Mouse (Mus musculus): Measurements from ENCODE around the gene Pmel. TPM values are rescaled to one million over a fixed set of nuclear protein-coding genes. Genes with fewer than 3 reads are reported as not detected.

The Pmel gene
- polyA plus RNA-seq, 1 experiment from 2014 or later: 0.22 TPM

DNA sequence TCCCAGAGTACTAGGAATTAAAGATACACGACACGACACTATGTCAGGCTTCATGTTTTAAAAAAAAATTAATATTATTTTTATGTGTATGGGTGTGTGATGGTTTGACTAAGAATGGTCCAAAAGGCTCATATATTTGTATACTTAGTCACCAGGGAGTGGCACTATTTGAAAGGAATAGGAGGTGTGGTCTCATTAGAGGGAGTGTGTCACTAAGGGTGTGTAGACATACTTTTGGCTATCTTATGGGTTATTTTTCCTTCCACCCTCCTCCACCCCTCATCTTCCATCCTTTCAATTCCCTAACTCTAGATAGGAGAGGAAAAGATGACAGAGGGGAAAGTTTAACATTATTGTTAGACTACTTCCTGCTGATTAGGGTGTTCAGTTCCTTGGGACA lies 38.2 kb upstream of the Pmel start:
- Histone ChIP-seq H3K27ac (replicated peaks; ENCODE audit: low read depth, low read length) (no peak overlapping the region), H3K4me2 (ENCODE audit: low read length) (no peak overlapping the region), H3K27me3 (ENCODE audit: control insufficient read depth, insufficient read depth, low read length) (no peaks in the 10 kb centered on the region), H3K4me1 (ENCODE audit: control insufficient read depth, insufficient read depth, low read length) (peaks cover 11% of the 10 kb centered on the region; the same call in 1 of the 2 replicates), H3K9me3 (ENCODE audit: control insufficient read depth, low read length) (no peaks in the 10 kb centered on the region), H3K36me3 (ENCODE audit: control insufficient read depth, insufficient read depth, low read length) (no peaks in the 10 kb centered on the region), H3K4me3 (replicated peaks; ENCODE audit: low read depth, low read length) (no peak overlapping the region), H3K9ac (replicated peaks; ENCODE audit: low read length) (no peak overlapping the region)
- no peak for ATAC-seq (ENCODE audit: low FRiP score, low TSS enrichment)
- WGBS: 97% methylated on average over 2 of the region's 2 CpGs
- DNase-seq: no peak

DNA sequence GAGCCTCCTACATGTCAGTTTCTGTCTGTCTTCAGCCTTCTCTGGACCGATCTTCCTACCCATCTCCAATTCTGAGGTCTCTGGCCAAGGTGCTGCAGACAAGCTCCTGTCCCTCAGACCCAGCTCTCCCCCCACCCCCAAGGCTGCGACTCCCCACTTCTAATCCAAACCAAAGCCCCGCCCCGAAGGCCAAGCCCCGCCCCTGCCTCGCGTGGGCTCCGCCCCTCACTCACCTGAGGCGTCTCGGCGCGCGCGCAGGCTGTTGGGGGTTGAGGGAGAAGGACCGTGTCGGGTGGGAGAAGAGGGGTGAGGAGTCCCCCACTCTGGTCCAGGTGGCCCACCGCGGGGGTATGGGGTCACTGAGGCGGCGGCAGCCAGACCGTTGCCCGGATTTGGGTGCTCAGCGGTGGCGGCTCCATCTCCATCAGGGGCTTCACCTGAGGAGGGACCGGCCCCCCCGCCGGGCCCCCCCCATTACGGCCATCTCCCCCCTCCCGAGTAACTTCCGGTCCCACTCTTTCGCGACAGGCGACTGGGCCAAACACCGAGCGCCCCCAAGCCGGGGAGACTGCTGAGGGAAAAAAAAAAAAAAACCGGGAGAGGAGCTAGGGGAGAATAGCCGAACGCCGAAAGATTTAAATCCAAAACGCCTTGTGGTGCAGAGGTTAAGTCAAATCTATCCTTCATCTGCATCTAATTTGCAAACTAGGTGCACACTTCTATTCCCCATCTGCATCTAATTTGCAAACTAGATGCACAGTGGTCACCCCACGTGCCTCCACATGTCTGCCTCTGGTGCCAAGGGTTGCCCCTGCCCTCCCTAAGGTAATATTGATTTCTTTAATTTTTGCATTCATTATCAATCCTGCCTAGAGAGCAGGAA lies 35.0 kb upstream of the Pmel start:
- peak; percentile 69 for ATAC-seq (ENCODE audit: low FRiP score, low TSS enrichment)
- Histone ChIP-seq H3K36me3 (ENCODE audit: control insufficient read depth, insufficient read depth, low read length) (no peaks in the 10 kb centered on the region), H3K9me3 (ENCODE audit: control insufficient read depth, low read length) (no peaks in the 10 kb centered on the region), H3K4me3 (replicated peaks; ENCODE audit: low read depth, low read length) (peak overlapping the region; percentile 69), H3K27ac (replicated peaks; ENCODE audit: low read depth, low read length) (peak overlapping the region; percentile 76), H3K4me2 (ENCODE audit: low read length) (peak overlapping the region; percentile 68), H3K9ac (replicated peaks; ENCODE audit: low read length) (peak overlapping the region; percentile 74), H3K4me1 (ENCODE audit: control insufficient read depth, insufficient read depth, low read length) (peaks cover 15% of the 10 kb centered on the region), H3K27me3 (ENCODE audit: control insufficient read depth, insufficient read depth, low read length) (no peaks in the 10 kb centered on the region)
- under 1% methylated on average over 40 of the region's 42 CpGs for WGBS
- peak; percentile 80 for DNase-seq

DNA sequence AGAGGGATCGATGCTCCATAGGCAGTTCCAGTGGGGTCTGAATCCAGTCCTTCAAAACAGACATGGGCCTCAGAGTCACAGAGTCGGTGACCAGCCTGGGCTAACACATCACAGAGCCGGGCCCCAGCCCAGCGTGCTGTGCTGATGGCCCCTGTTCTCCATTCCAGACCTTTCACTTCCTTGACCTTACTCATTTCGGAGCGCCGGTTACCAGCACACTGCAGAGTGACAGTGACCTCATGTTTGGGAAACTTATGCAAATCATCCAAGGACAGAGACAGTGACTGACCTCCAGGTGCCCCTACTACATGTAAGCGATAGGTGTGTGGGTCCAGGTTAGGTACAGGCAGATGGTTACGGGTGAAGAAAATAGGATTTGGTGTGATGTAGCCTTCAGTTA lies 32.8 kb upstream of the Pmel start:
- peaks cover 18% of the 10 kb centered on the region for H3K4me1 ChIP-seq (ENCODE audit: control insufficient read depth, insufficient read depth, low read length)
- no peak for DNase-seq
- 96% methylated on average over 9 of the region's 9 CpGs for WGBS
- H3K9ac ChIP-seq (replicated peaks; ENCODE audit: low read length): no peak overlapping the region
- H3K4me2 ChIP-seq (ENCODE audit: low read length): no peak overlapping the region
- no peaks in the 10 kb centered on the region for H3K9me3 ChIP-seq (ENCODE audit: control insufficient read depth, low read length)
- H3K36me3 ChIP-seq (ENCODE audit: control insufficient read depth, insufficient read depth, low read length): no peaks in the 10 kb centered on the region
- H3K4me3 ChIP-seq (replicated peaks; ENCODE audit: low read depth, low read length): no peak overlapping the region
- H3K27ac ChIP-seq (replicated peaks; ENCODE audit: low read depth, low read length): no peak overlapping the region
- no peak for ATAC-seq (ENCODE audit: low FRiP score, low TSS enrichment)
- no peaks in the 10 kb centered on the region for H3K27me3 ChIP-seq (ENCODE audit: control insufficient read depth, insufficient read depth, low read length)

DNA sequence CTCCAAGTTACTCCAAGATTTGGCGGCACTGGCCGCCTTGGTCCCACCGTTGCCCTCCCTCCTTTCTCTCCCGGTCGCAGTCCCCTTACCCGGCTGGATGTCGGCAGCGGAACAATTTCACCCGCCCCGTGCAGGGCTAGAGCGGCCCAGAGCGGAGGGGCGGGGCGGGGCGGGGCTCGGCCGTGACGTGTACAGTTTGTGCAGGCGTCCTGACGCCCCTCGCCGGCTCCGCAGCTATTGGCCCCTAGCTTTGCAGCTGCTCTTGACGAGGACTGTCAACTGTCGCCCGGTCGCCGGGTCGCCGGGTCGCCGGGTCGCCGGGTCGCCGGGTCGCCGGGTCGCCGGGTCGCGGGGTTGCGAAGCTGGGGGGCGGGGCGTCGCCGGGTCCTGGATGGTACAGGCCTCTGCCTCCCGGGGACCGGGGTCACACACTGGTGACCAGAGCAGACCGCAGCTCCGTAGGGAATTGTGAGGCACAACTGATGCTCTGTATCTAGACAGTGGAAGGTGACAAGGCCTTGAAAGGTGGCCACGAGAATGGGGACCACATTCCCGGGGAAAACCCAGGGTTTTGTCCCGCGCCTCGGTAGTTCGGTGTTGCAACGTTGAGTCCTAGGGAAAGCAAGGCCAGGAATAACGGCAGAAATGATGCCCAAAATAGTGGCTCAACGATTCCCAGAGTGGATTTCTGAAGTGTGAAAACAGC lies 30.1 kb upstream of the Pmel start, which contains the start of gene Suox:
Gene Suox, minus strand, starts transcription at position 311 of the 706 bp plus-strand sequence.
- peak within 1 kb of the TSS; percentile 92 for H3K4me2 ChIP-seq (ENCODE audit: low read length)
- peak within 1 kb of the TSS; percentile 67 for H3K27ac ChIP-seq (replicated peaks; ENCODE audit: low read depth, low read length)
- WGBS: under 1% methylated on average over 60 of the region's 60 CpGs
- DNase-seq: peak; percentile 92
- H3K9me3 ChIP-seq (ENCODE audit: control insufficient read depth, low read length): no peaks in the 10 kb centered on the region
- ATAC-seq (ENCODE audit: low FRiP score, low TSS enrichment): peak; percentile 92
- H3K4me3 ChIP-seq (replicated peaks; ENCODE audit: low read depth, low read length): peak within 1 kb of the TSS; percentile 66
- no peaks in the 10 kb centered on the region for H3K36me3 ChIP-seq (ENCODE audit: control insufficient read depth, insufficient read depth, low read length)
- H3K4me1 ChIP-seq (ENCODE audit: control insufficient read depth, insufficient read depth, low read length): peaks cover 7% of the 10 kb centered on the region; the same call in 1 of the 2 replicates
- no peaks in the 10 kb centered on the region for H3K27me3 ChIP-seq (ENCODE audit: control insufficient read depth, insufficient read depth, low read length)
- peak within 1 kb of the TSS; percentile 64 for H3K9ac ChIP-seq (replicated peaks; ENCODE audit: low read length)

DNA sequence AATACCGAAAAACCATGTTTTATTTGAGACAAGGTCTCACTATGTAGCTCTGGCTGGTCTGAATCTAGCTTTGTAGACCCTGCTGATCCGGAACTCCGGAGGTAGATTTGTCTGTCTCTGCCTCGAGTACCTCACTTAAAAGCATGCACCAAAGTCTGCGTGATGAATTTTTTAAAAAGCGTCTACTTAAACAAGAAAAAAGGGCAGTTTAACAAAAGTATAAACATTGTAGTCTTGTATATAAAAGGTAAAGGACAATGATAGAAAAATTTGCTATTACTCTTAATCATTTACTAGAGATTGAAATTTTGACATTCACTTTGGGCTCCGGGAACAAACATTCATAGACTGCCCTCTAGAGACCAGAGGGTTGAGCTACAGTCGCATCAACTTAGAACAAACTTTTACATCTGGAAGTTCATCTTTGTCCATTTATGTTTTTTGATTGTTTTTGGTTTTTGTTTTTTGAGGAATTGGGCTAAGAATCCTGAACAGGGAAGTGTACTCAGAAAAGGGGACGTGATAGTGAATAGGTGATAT lies 29.5 kb upstream of the Pmel start:
- H3K4me1 ChIP-seq (ENCODE audit: control insufficient read depth, insufficient read depth, low read length): peaks cover 7% of the 10 kb centered on the region; the same call in 1 of the 2 replicates
- ATAC-seq (ENCODE audit: low FRiP score, low TSS enrichment): no peak
- DNase-seq: peak; percentile 80
- 2% methylated on average over 9 of the region's 9 CpGs for WGBS
- peak overlapping the region; percentile 67; the same call in 1 of the 2 replicates for H3K27ac ChIP-seq (replicated peaks; ENCODE audit: low read depth, low read length)
- peak overlapping the region; percentile 64 for H3K9ac ChIP-seq (replicated peaks; ENCODE audit: low read length)
- peaks cover 5% of the 10 kb centered on the region for H3K36me3 ChIP-seq (ENCODE audit: control insufficient read depth, insufficient read depth, low read length)
- H3K4me2 ChIP-seq (ENCODE audit: low read length): peak overlapping the region; percentile 92
- no peaks in the 10 kb centered on the region for H3K9me3 ChIP-seq (ENCODE audit: control insufficient read depth, low read length)
- H3K27me3 ChIP-seq (ENCODE audit: control insufficient read depth, insufficient read depth, low read length): no peaks in the 10 kb centered on the region
- H3K4me3 ChIP-seq (replicated peaks; ENCODE audit: low read depth, low read length): peak overlapping the region; percentile 66

DNA sequence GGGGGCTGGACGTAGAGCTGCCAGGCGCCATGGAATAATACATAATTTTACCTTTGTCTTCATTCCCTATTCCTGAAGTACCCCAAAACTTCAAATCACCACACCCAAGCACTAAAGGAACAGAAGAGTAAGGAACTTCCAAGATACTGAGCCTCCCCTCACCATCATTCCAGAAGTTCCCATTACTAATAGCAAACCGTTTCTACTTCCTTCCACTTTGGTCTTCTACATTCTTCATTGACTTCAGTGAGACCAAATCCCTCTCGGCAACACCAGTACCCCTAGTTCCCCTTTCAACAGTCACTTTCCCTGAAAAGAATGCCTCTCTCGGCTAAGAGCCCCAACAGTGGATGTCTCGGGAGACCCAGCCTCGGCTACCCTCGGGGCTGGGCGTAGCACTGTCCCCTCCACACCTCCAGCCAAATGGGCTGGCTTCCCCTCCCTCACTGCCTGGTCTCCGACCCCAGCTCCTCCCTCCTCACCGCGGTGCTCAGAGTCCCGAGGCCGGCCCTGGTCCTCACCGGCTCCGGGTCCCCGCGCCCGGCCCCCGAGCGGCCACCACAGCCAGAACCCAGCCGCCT lies 8.5 kb upstream of the Pmel start:
- ATAC-seq (ENCODE audit: low FRiP score, low TSS enrichment) (no peak), DNase-seq (no peak)
- H3K4me2 ChIP-seq (ENCODE audit: low read length): peak overlapping the region; percentile 78
- peak overlapping the region; percentile 91 for H3K4me3 ChIP-seq (replicated peaks; ENCODE audit: low read depth, low read length)
- peaks cover 10% of the 10 kb centered on the region for H3K4me1 ChIP-seq (ENCODE audit: control insufficient read depth, insufficient read depth, low read length)
- no peaks in the 10 kb centered on the region for H3K9me3 ChIP-seq (ENCODE audit: control insufficient read depth, low read length)
- H3K27ac ChIP-seq (replicated peaks; ENCODE audit: low read depth, low read length): peak overlapping the region; percentile 96
- H3K27me3 ChIP-seq (ENCODE audit: control insufficient read depth, insufficient read depth, low read length): no peaks in the 10 kb centered on the region
- H3K9ac ChIP-seq (replicated peaks; ENCODE audit: low read length): peak overlapping the region; percentile 92
- WGBS: 2% methylated on average over 22 of the region's 22 CpGs
- H3K36me3 ChIP-seq (ENCODE audit: control insufficient read depth, insufficient read depth, low read length): no peaks in the 10 kb centered on the region

GRCm38 (mm10) chr10:128695992-128696807 lies 7.8 kb upstream of the Pmel start, which contains the start of gene Rab5b:
TSS of gene Rab5b (minus strand) at chr10:128696264.
- WGBS: under 1% methylated on average over 40 of the region's 40 CpGs
- peak; percentile 100 for ATAC-seq (ENCODE audit: low FRiP score, low TSS enrichment)

More at GRCm38 (mm10) chr10:128695992-128696807, 7.8 kb upstream of the Pmel start, which contains the start of gene Rab5b:
- Histone ChIP-seq H3K9me3 (ENCODE audit: control insufficient read depth, low read length) (no peaks in the 10 kb centered on the region), H3K9ac (replicated peaks; ENCODE audit: low read length) (peak within 1 kb of the TSS; percentile 92), H3K4me3 (replicated peaks; ENCODE audit: low read depth, low read length) (peak within 1 kb of the TSS; percentile 91), H3K4me2 (ENCODE audit: low read length) (peak within 1 kb of the TSS; percentile 78), H3K36me3 (ENCODE audit: control insufficient read depth, insufficient read depth, low read length) (no peaks in the 10 kb centered on the region), H3K27ac (replicated peaks; ENCODE audit: low read depth, low read length) (peak within 1 kb of the TSS; percentile 96), H3K27me3 (ENCODE audit: control insufficient read depth, insufficient read depth, low read length) (no peaks in the 10 kb centered on the region), H3K4me1 (ENCODE audit: control insufficient read depth, insufficient read depth, low read length) (peaks cover 10% of the 10 kb centered on the region)
- DNase-seq: peak; percentile 99

Data from midbrain, embryonic 14.5 days (tissue).